Mouse (Mus musculus) liver, embryonic 15.5 days (tissue): Measurements from ENCODE around the gene Cfc1. TPM values are rescaled to one million over a fixed set of nuclear protein-coding genes. Genes with fewer than 3 reads are reported as not detected.
"Not testable (repeated sequence)": the region's sequence is repeated elsewhere in the genome, so short reads cannot be mapped to it uniquely, and the experiment has no call there.

Source experiments
- ATAC-seq: fragments of 200-750 bp; cut with Nextera tagmentation; 2 replicates; pipeline ENCODE4 v1.8.0; 2017; ENCODE audit warnings: moderate number of reproducible peaks, mild to moderate bottlenecking, moderate library complexity; ENCODE audit not compliant: insufficient read depth
- H3K27ac ChIP-seq: fragments of 300-500 bp; sonication (generic); replicated peaks from 2 replicates; pipeline ENCODE4 v1.5.1; 2015; ENCODE audit warnings: mild to moderate bottlenecking, inconsistent platforms
- H3K27me3 ChIP-seq: fragments of 300-500 bp; sonication (generic); 2 replicates; pipeline ENCODE4 v1.6.1; 2015; ENCODE audit warnings: mild to moderate bottlenecking, inconsistent platforms
- H3K36me3 ChIP-seq: fragments of 300-500 bp; sonication (generic); replicated peaks from 2 replicates; pipeline ENCODE4 v1.6.1; 2015; ENCODE audit warnings: moderate library complexity, mild to moderate bottlenecking, inconsistent platforms
- H3K4me1 ChIP-seq: fragments of 300-500 bp; sonication (generic); replicated peaks from 2 replicates; pipeline ENCODE4 v1.6.1; 2015; ENCODE audit warnings: inconsistent platforms
- H3K4me2 ChIP-seq: fragments of 300-500 bp; sonication (generic); 2 replicates; pipeline ENCODE4 v1.6.1; 2015; ENCODE audit warnings: moderate library complexity, mild to moderate bottlenecking, inconsistent platforms
- H3K4me3 ChIP-seq: fragments of 300-500 bp; sonication (generic); replicated peaks from 2 replicates; pipeline ENCODE4 v1.5.1; 2015; ENCODE audit warnings: mild to moderate bottlenecking, inconsistent platforms
- H3K9ac ChIP-seq: fragments of 300-500 bp; sonication (generic); 2 replicates; pipeline ENCODE4 v1.6.1; 2015; ENCODE audit warnings: moderate library complexity, mild to moderate bottlenecking, inconsistent platforms
- H3K9me3 ChIP-seq: fragments of 300-500 bp; sonication (generic); replicated peaks from 2 replicates; pipeline ENCODE4 v1.6.1; 2016; ENCODE audit warnings: inconsistent platforms
- WGBS: fragments of 180-500 bp; shearing (Covaris S2); methylation state at CpG from one replicate; pipeline ENCODE4 v1.1.7; 2015; ENCODE audit warnings: mixed read lengths; ENCODE audit not compliant: insufficient replicate concordance; 5-methylcytosine and 5-hydroxymethylcytosine counted together
- polyA plus RNA-seq: library from polyadenylated mRNA; unstranded; fragments of >200 nt; fragmentation: Nextera tagmentation; extraction: Ambion mirVana; gene quantifications from 2 replicates; pipeline ENCODE4 v1.2.1, GENCODE M21; 2015

The Cfc1 gene
- polyA plus RNA-seq: not detected in 2 replicates

- not testable (repeated sequence) for H3K9ac ChIP-seq, H3K36me3 ChIP-seq, H3K9me3 ChIP-seq, H3K4me2 ChIP-seq, H3K4me1 ChIP-seq, H3K27ac ChIP-seq, ATAC-seq, H3K4me3 ChIP-seq
- peaks cover 33% of the 10 kb centered on the region for H3K27me3 ChIP-seq
- WGBS: 7% methylated on average over 7 of the region's 7 CpGs
These were observed at the start of gene Cfc1 for GRCm38 (mm10) chr1:34535043-34535698. Gene Cfc1 (plus strand): TSS chr1:34535648.

- Histone ChIP-seq H3K9me3 (no peaks in the 10 kb centered on the region), H3K4me1 (peaks cover 10% of the 10 kb centered on the region), H3K27me3 (no peaks in the 10 kb centered on the region), H3K27ac (no peak overlapping the region), H3K4me2 (no peak overlapping the region), H3K36me3 (no peaks in the 10 kb centered on the region), H3K9ac (no peak overlapping the region), H3K4me3 (no peak overlapping the region)
- ATAC-seq: no peak
- 67% methylated on average over 3 of the region's 3 CpGs for WGBS
These were observed 48.1 kb upstream of the Cfc1 start for GRCm38 (mm10) chr1:34487383-34487782.

- no peaks in the 10 kb centered on the region for H3K9me3 ChIP-seq
- H3K4me2 ChIP-seq: no peak overlapping the region
- H3K27me3 ChIP-seq: no peaks in the 10 kb centered on the region
- H3K27ac ChIP-seq: no peak overlapping the region
- WGBS: 31% methylated on average over 6 of the region's 6 CpGs
- no peaks in the 10 kb centered on the region for H3K36me3 ChIP-seq
- peaks cover 10% of the 10 kb centered on the region for H3K4me1 ChIP-seq
- no peak overlapping the region for H3K4me3 ChIP-seq
- ATAC-seq: no peak
- no peak overlapping the region for H3K9ac ChIP-seq
These were observed 45.5 kb upstream of the Cfc1 start for GRCm38 (mm10) chr1:34489852-34490541.

- Histone ChIP-seq H3K4me2 (no peak overlapping the region), H3K9me3 (no peaks in the 10 kb centered on the region), H3K27ac (no peak overlapping the region), H3K4me1 (no peaks in the 10 kb centered on the region; the same call in 1 of the 2 replicates), H3K4me3 (no peak overlapping the region), H3K27me3 (no peaks in the 10 kb centered on the region), H3K36me3 (no peaks in the 10 kb centered on the region), H3K9ac (no peak overlapping the region)
- 59% methylated on average over 4 of the region's 4 CpGs for WGBS
- ATAC-seq: no peak
These were observed 44.0 kb upstream of the Cfc1 start for GRCm38 (mm10) chr1:34491480-34491879.

- whole genome bisulfite sequencing: 60% methylated on average over 3 of the region's 3 CpGs
- Histone ChIP-seq H3K9ac (no peak overlapping the region), H3K27ac (no peak overlapping the region), H3K36me3 (no peaks in the 10 kb centered on the region), H3K4me2 (no peak overlapping the region), H3K4me1 (no peaks in the 10 kb centered on the region), H3K9me3 (no peaks in the 10 kb centered on the region), H3K27me3 (no peaks in the 10 kb centered on the region), H3K4me3 (no peak overlapping the region)
- ATAC-seq: no peak
These were observed 32.5 kb upstream of the Cfc1 start for GRCm38 (mm10) chr1:34502991-34503390.

- WGBS: 53% methylated on average over 7 of the region's 7 CpGs
- H3K4me2 ChIP-seq: no peak overlapping the region
- no peak overlapping the region for H3K9ac ChIP-seq
- no peak overlapping the region for H3K4me3 ChIP-seq
- ATAC-seq: no peak
- H3K4me1 ChIP-seq: no peaks in the 10 kb centered on the region
- no peak overlapping the region for H3K27ac ChIP-seq
- no peaks in the 10 kb centered on the region for H3K9me3 ChIP-seq
- H3K36me3 ChIP-seq: no peaks in the 10 kb centered on the region
- H3K27me3 ChIP-seq: no peaks in the 10 kb centered on the region
These were observed 30.1 kb upstream of the Cfc1 start for GRCm38 (mm10) chr1:34505307-34505706.

GRCm38 (mm10) chr1:34505970-34506551 is 29.4 kb upstream of the Cfc1 start:
- Histone ChIP-seq H3K4me1 (no peaks in the 10 kb centered on the region; the same call in 1 of the 2 replicates), H3K27me3 (no peaks in the 10 kb centered on the region), H3K9me3 (no peaks in the 10 kb centered on the region), H3K4me2 (no peak overlapping the region), H3K36me3 (no peaks in the 10 kb centered on the region), H3K9ac (no peak overlapping the region), H3K27ac (no peak overlapping the region), H3K4me3 (no peak overlapping the region)
- WGBS: 28% methylated on average over 4 of the region's 4 CpGs
- ATAC-seq: no peak

GRCm38 (mm10) chr1:34507986-34508385 is 27.5 kb upstream of the Cfc1 start:
- no peak for ATAC-seq
- no peak overlapping the region for H3K4me2 ChIP-seq
- 82% methylated on average over 3 of the region's 3 CpGs for WGBS
- no peak overlapping the region for H3K4me3 ChIP-seq
- H3K4me1 ChIP-seq: no peaks in the 10 kb centered on the region; the same call in 1 of the 2 replicates
- H3K9ac ChIP-seq: no peak overlapping the region
- no peaks in the 10 kb centered on the region for H3K9me3 ChIP-seq
- no peaks in the 10 kb centered on the region for H3K36me3 ChIP-seq
- no peaks in the 10 kb centered on the region for H3K27me3 ChIP-seq
- no peak overlapping the region for H3K27ac ChIP-seq

- no peaks in the 10 kb centered on the region; the same call in 1 of the 2 replicates for H3K4me1 ChIP-seq
- no peak overlapping the region for H3K9ac ChIP-seq
- H3K27me3 ChIP-seq: no peaks in the 10 kb centered on the region
- peak overlapping the region; percentile 36 for H3K4me2 ChIP-seq
- H3K27ac ChIP-seq: no peak overlapping the region
- ATAC-seq: no peak
- no peaks in the 10 kb centered on the region for H3K36me3 ChIP-seq
- no peaks in the 10 kb centered on the region for H3K9me3 ChIP-seq
- H3K4me3 ChIP-seq: no peak overlapping the region
- 4% methylated on average over 7 of the region's 7 CpGs for WGBS
These were observed 24.9 kb upstream of the Cfc1 start for GRCm38 (mm10) chr1:34510575-34510981.

- Histone ChIP-seq H3K9ac (no peak overlapping the region), H3K4me3 (no peak overlapping the region), H3K36me3 (no peaks in the 10 kb centered on the region), H3K4me1 (no peaks in the 10 kb centered on the region; the same call in 1 of the 2 replicates), H3K27ac (no peak overlapping the region), H3K9me3 (no peaks in the 10 kb centered on the region), H3K4me2 (peak overlapping the region; percentile 36; the same call in 1 of the 2 replicates), H3K27me3 (no peaks in the 10 kb centered on the region)
- 3% methylated on average over 3 of the region's 3 CpGs for WGBS
- peak; percentile 40; the same call in 1 of the 2 replicates for ATAC-seq
These were observed 24.4 kb upstream of the Cfc1 start for GRCm38 (mm10) chr1:34511027-34511426.

- Histone ChIP-seq H3K4me3 (no peak overlapping the region), H3K36me3 (no peaks in the 10 kb centered on the region), H3K27me3 (no peaks in the 10 kb centered on the region), H3K4me1 (no peaks in the 10 kb centered on the region; the same call in 1 of the 2 replicates), H3K27ac (no peak overlapping the region), H3K9ac (no peak overlapping the region), H3K4me2 (no peak overlapping the region), H3K9me3 (no peaks in the 10 kb centered on the region)
- 55% methylated on average over 4 of the region's 4 CpGs for WGBS
- ATAC-seq: no peak
These were observed 22.4 kb upstream of the Cfc1 start for GRCm38 (mm10) chr1:34513068-34513467.
